Mouse (Mus musculus) limb, embryonic 15.5 days (tissue): ENCODE measurements around the gene Dapl1. TPM values are rescaled to one million over a fixed set of nuclear protein-coding genes. Genes with fewer than 3 reads are reported as not detected.

Experiments used
- ATAC-seq: fragments of 200-750 bp; cut with Nextera tagmentation; 2 replicates; pipeline ENCODE4 v1.8.0; 2017; ENCODE audit warnings: low read depth, moderate TSS enrichment; ENCODE audit not compliant: insufficient number of reproducible peaks, low FRiP score, low TSS enrichment
- H3K27ac ChIP-seq: fragments of 300-500 bp; sonication (generic); 2 replicates; pipeline ENCODE4 v1.5.1; 2015; ENCODE audit warnings: moderate library complexity, mild to moderate bottlenecking, inconsistent platforms
- H3K27me3 ChIP-seq: fragments of 300-500 bp; sonication (generic); 2 replicates; pipeline ENCODE4 v1.6.1; 2015; ENCODE audit warnings: inconsistent platforms
- H3K36me3 ChIP-seq: fragments of 300-500 bp; sonication (generic); 2 replicates; pipeline ENCODE4 v1.6.1; 2015; ENCODE audit warnings: inconsistent platforms
- H3K4me1 ChIP-seq: fragments of 300-500 bp; sonication (generic); 2 replicates; pipeline ENCODE4 v1.6.1; 2015; ENCODE audit warnings: inconsistent platforms
- H3K4me2 ChIP-seq: fragments of 300-500 bp; sonication (generic); 2 replicates; pipeline ENCODE4 v1.6.1; 2015; ENCODE audit warnings: mild to moderate bottlenecking, inconsistent platforms
- H3K4me3 ChIP-seq: fragments of 300-500 bp; sonication (generic); 2 replicates; pipeline ENCODE4 v1.5.1; 2015; ENCODE audit warnings: mild to moderate bottlenecking, inconsistent platforms
- H3K9ac ChIP-seq: fragments of 300-500 bp; sonication (generic); 2 replicates; pipeline ENCODE4 v1.6.1; 2015; ENCODE audit warnings: inconsistent platforms
- H3K9me3 ChIP-seq: fragments of 300-500 bp; sonication (generic); 2 replicates; pipeline ENCODE4 v1.6.1; 2016; ENCODE audit warnings: inconsistent platforms
- WGBS: fragments of 180-500 bp; shearing (Covaris S2); methylation state at CpG from one replicate; pipeline ENCODE4 v1.1.7; 2015; 5-methylcytosine and 5-hydroxymethylcytosine counted together
- polyA plus RNA-seq: library from polyadenylated mRNA; unstranded; fragments of >200 nt; fragmentation: Nextera tagmentation; extraction: Ambion mirVana; gene quantifications from 2 replicates; pipeline ENCODE4 v1.2.1, GENCODE M21; 2015

Dapl1 gene
- polyA plus RNA-seq, 1 experiment from 2014 or later, result 6.0 TPM

DNA sequence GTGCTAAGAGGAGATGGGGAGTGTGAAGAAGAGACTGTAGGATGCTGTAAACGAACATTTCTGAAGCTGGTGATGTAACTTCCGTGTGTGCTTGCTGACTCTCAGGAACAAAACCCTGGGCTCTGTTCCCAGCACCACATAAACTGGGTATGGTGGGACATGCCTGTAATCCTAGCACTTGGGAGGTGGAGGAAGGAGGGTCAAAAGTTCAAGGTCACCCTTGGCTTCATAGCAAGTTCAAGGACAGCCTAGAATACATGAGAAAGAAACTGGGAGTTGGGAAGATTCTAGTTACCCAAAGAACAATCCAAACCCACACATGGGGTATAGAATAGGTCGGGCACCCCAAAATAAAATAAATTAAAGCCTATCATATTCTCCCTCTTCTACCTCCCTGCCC, 39.1 kb downstream of the Dapl1 start:
- Histone ChIP-seq H3K4me1 (peaks cover 13% of the 10 kb centered on the region; the same call in 1 of the 2 replicates), H3K4me2 (no peak overlapping the region), H3K9me3 (no peaks in the 10 kb centered on the region), H3K9ac (no peak overlapping the region), H3K27ac (no peak overlapping the region), H3K27me3 (no peaks in the 10 kb centered on the region), H3K36me3 (no peaks in the 10 kb centered on the region), H3K4me3 (no peak overlapping the region)
- 84% methylated on average over 3 of the region's 3 CpGs for WGBS
- ATAC-seq, result no peak

DNA sequence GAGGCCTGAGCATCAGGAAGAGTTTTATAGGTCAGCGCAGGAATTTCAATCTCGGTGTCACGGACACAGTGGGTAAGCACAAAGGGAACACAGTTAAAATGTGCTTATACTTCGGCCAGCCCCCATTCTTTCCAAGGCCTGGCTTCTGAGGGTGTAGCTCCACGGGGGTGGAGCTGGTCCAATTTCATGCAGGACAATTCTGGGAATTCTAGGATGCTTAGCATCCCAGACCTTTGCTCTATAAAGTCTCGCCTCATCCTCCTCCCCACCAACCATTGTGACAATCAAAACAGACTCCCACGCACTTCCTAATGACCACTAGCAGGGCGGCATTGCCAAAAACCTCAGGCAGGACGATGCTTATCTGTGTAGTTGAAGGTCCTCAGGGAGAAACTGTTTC, 42.4 kb downstream of the Dapl1 start:
- Histone ChIP-seq H3K27ac (no peak overlapping the region), H3K4me2 (no peak overlapping the region), H3K9ac (no peak overlapping the region), H3K27me3 (no peaks in the 10 kb centered on the region), H3K36me3 (no peaks in the 10 kb centered on the region), H3K4me1 (peaks cover 25% of the 10 kb centered on the region), H3K4me3 (no peak overlapping the region), H3K9me3 (no peaks in the 10 kb centered on the region)
- no peak for ATAC-seq
- 67% methylated on average over 9 of the region's 9 CpGs for WGBS

DNA sequence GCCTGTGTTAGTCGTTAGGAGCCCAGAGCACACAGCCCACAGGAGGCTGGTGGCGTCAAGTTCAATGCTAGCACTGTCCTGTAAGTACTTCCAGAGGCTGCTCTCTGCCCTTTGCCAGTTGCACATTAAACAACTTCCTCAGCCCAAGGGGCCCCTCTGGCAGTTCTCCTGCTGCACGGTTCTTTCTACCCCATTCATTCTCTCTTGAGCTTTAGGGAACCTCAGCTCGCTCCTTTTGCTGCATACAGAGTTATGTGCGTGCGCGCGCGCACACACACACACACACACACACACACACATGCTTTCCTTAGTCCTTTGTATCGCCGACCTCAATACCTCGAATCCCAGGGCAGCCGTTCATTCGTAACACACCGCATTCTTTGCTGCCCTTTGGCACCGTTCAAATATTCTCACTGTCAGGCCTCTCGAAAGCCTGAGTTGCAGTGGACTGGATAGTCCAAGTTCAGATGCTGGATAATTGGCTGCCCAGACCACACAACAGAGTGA, 45.2 kb downstream of the Dapl1 start:
- Histone ChIP-seq H3K27ac (no peak overlapping the region), H3K4me2 (0 out of 2 replicates have a peak overlapping the region, but pooled peaks have one; percentile 1), H3K27me3 (no peaks in the 10 kb centered on the region), H3K9me3 (no peaks in the 10 kb centered on the region), H3K4me3 (no peak overlapping the region), H3K9ac (no peak overlapping the region), H3K4me1 (peaks cover 23% of the 10 kb centered on the region), H3K36me3 (no peaks in the 10 kb centered on the region)
- ATAC-seq, result no peak
- 36% methylated on average over 17 of the region's 17 CpGs for WGBS

DNA sequence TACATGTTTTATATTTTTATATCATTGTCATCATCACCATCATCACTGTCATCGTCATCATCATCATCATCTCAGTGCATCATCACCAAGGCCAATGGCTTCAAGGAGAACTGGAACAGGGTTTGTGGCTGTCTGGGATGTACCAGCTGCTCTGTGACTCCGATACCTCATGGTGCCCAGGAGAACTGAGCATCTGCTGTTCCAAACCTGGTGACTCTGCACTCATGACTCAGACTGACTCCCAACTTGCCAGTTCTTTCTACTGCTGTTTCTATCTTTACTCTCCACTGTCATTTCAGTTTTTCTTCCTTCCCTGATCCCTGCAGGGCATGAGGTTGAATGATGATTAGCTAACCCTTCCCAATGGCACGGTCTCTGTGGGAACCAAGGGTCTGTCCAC, 46.4 kb downstream of the Dapl1 start:
- Histone ChIP-seq H3K27me3 (no peaks in the 10 kb centered on the region), H3K9me3 (no peaks in the 10 kb centered on the region), H3K4me2 (no peak overlapping the region), H3K9ac (no peak overlapping the region), H3K4me3 (no peak overlapping the region), H3K27ac (no peak overlapping the region), H3K4me1 (peaks cover 17% of the 10 kb centered on the region), H3K36me3 (no peaks in the 10 kb centered on the region)
- no peak for ATAC-seq
- WGBS, result 89% methylated on average over 3 of the region's 3 CpGs

DNA sequence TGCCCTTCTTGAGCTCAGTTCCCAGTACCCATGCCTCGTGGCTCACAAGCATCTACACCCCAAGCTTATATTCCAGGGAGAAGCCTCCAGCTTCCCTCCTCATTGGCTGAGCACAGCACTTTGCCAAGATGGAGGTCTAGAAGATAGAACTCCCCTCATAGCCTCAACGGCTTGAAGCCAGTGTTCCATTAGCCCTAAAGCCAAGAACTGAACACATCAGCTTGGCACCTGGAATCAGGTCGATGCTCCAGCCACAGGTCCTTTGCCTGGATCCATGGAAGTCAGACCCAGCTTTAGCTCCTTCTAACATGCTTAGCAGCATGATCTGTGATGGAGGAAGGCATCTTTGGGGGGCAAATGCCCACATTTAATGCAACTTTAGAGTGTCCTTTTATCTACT, 48.5 kb downstream of the Dapl1 start:
- no peak overlapping the region for H3K9ac ChIP-seq
- H3K9me3 ChIP-seq, result no peaks in the 10 kb centered on the region
- WGBS, result 81% methylated on average over 3 of the region's 3 CpGs
- H3K27ac ChIP-seq, result no peak overlapping the region
- no peaks in the 10 kb centered on the region for H3K36me3 ChIP-seq
- H3K4me3 ChIP-seq, result no peak overlapping the region
- no peaks in the 10 kb centered on the region for H3K27me3 ChIP-seq
- no peak for ATAC-seq
- H3K4me1 ChIP-seq, result peaks cover 20% of the 10 kb centered on the region
- no peak overlapping the region for H3K4me2 ChIP-seq

DNA sequence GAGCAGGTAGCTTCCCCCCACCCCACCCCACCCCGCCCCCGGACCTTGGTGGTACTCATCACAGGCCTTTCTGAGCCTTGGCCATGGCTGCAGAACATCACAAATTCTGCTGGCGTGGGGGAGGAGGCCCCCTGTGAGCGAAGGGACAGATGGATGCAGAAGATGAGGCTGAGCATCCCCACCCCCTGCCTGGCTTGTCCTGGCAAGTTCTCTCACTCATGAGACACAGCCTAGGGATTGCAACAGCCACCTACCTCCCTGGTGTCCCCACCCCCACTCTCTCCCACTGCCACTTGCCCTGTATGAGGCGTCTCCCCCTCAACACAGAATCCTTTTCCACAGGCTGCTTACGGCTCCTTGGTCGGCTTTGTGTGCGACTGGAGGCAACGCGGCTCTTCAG, 49.1 kb downstream of the Dapl1 start:
- Histone ChIP-seq H3K36me3 (no peaks in the 10 kb centered on the region), H3K4me1 (peaks cover 22% of the 10 kb centered on the region), H3K4me3 (no peak overlapping the region), H3K27me3 (no peaks in the 10 kb centered on the region), H3K9me3 (no peaks in the 10 kb centered on the region), H3K4me2 (no peak overlapping the region), H3K9ac (no peak overlapping the region), H3K27ac (no peak overlapping the region)
- no peak for ATAC-seq
- WGBS, result 74% methylated on average over 10 of the region's 10 CpGs

DNA sequence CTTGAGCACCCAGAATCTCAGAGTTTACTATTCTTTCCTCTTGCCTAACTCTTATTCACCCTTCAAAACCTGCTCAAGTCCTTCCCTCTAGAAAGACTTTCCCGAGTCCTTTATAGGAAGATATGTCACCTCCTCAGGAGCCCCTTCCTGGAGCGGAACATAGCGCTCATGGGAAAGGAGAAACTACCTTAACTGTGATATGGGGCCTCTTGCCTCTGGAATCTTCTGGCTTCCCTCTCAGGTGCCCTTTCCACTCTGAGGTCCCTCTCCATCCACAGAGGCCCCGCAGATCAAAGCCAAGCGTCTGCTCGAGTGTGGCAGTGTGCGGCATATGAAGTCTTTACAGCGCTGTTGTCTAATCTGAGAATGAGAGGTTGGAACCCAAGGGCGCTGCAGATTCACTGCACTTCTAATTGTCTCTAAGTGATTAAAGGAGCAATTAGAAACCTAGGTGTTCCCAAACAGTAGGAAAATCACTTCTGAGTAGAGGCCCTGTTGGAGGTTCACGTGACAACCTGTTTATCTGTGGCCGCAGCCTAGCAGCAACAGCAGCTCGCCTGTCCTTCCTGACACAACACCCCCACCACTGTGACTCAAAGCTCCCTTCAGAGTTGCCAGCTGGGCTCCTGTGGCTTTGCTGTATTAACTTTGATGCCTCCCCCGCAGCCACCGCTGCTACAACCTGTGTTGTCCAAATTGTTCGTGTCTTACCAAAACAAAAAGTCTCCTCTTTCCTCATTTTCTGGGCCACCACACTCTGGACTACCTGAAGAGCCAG, 49.7 kb downstream of the Dapl1 start:
- Histone ChIP-seq H3K9ac (no peak overlapping the region), H3K27me3 (no peaks in the 10 kb centered on the region), H3K36me3 (no peaks in the 10 kb centered on the region), H3K4me3 (no peak overlapping the region), H3K9me3 (no peaks in the 10 kb centered on the region), H3K27ac (no peak overlapping the region), H3K4me1 (peaks cover 21% of the 10 kb centered on the region), H3K4me2 (no peak overlapping the region)
- WGBS, result 70% methylated on average over 15 of the region's 15 CpGs
- no peak for ATAC-seq

DNA sequence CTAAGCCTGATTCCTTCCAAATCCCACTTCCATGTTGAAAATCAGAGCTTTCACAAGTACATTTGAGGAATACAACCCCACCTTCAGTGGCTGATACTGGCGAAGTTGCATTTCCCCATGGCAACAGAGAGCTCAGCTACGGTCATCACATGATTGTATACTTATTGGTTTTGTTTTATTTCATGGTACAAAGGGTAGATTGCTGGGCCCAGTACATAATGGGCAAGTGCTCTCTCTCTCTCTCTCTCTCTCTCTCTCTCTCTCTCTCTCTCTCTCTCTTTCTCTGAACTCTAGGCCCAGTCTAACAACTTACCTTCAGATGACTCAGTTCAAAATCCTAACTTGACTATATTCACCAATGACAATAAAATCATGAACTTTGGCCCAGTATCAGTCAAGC, 52.5 kb downstream of the Dapl1 start:
- H3K4me2 ChIP-seq, result no peak overlapping the region
- ATAC-seq, result no peak
- no peaks in the 10 kb centered on the region for H3K9me3 ChIP-seq
- H3K36me3 ChIP-seq, result no peaks in the 10 kb centered on the region
- H3K27ac ChIP-seq, result no peak overlapping the region
- no peak overlapping the region for H3K9ac ChIP-seq
- H3K4me1 ChIP-seq, result peaks cover 14% of the 10 kb centered on the region; the same call in 1 of the 2 replicates
- WGBS, result 89% methylated on average over 2 of the region's 2 CpGs
- H3K27me3 ChIP-seq, result no peaks in the 10 kb centered on the region
- no peak overlapping the region for H3K4me3 ChIP-seq

DNA sequence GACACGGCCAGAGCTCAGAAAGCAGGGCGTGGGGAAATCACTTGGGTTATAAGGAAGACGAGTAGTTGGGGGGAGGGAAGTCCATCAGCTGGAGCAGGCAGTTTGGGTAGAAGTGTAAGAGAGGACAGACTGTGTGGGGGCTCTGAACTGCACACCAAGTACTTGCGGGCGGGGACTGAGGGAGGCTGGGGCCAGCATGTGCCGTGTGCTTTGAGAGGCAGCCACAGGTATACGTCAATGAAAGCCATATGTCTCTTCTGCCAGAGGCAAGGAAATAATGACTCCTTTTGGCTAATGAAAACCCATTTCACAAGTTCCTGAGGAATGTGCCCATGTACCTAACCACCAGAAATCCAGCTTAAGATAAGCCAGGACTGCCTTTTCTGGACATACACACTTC, 53.6 kb downstream of the Dapl1 start:
- H3K9me3 ChIP-seq, result no peaks in the 10 kb centered on the region
- 0 out of 2 replicates have a peak overlapping the region, but pooled peaks have one; percentile 10 for H3K4me2 ChIP-seq
- H3K27ac ChIP-seq, result no peak overlapping the region
- WGBS, result 27% methylated on average over 7 of the region's 7 CpGs
- H3K4me3 ChIP-seq, result no peak overlapping the region
- H3K36me3 ChIP-seq, result no peaks in the 10 kb centered on the region
- no peak for ATAC-seq
- H3K4me1 ChIP-seq, result peaks cover 14% of the 10 kb centered on the region; the same call in 1 of the 2 replicates
- H3K27me3 ChIP-seq, result no peaks in the 10 kb centered on the region
- H3K9ac ChIP-seq, result no peak overlapping the region

DNA sequence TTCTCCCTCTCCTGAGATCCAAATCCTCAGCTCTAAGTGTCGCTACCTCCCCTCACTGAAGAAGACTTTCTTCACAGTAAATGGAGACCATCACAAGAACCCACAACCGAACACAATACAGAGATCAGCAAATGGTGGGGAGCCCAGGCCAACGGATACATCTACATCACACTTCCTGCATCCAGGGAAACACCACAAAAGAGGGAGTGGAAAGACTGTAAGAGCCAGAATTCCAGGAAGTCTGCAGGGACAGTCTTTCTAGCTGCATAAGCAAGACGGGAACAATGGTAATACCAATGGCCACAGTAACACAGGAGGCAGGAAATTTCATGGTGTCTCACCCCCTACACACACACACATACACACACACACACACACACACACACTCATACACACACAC, 55.3 kb downstream of the Dapl1 start:
- no peaks in the 10 kb centered on the region for H3K27me3 ChIP-seq
- no peak overlapping the region for H3K4me2 ChIP-seq
- peaks cover 15% of the 10 kb centered on the region; the same call in 1 of the 2 replicates for H3K4me1 ChIP-seq
- no peak overlapping the region for H3K4me3 ChIP-seq
- no peak overlapping the region for H3K9ac ChIP-seq
- 61% methylated on average over 4 of the region's 4 CpGs for WGBS
- H3K36me3 ChIP-seq, result no peaks in the 10 kb centered on the region
- no peaks in the 10 kb centered on the region for H3K9me3 ChIP-seq
- no peak overlapping the region for H3K27ac ChIP-seq
- ATAC-seq, result no peak

DNA sequence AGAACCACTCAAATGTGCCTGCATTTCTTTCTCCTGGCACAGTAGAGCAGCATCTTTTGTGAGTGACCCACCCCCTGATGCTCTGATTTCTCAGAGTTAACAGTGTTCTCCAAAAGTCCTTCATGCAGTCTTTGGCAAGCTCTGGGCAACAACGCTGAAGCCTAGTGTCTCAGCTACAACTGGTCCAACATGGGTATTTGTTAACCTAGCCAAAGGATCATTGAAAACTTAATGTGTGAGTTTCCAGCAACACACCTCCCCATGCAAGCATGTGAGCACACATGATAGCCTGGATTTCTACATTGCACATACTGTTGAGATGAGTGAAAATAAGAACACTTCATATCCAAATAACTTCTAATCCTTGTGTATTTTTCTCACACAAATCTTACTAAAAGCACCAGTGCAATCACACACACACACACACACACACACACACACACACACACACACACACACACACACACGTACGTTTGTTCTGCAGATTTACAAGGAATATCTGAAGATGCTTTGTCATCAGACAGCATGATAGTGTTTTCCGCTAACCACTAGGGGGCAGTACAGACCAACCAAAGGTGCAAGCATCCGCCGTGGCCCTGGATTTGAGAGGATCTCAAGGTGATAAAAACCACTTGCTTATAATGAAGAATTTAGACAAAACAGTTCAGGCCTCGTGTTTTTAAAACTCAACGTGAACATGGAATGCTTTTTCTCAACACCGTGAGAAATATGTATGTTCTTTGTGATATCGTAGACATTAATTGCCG, 56.9 kb downstream of the Dapl1 start:
- no peaks in the 10 kb centered on the region for H3K36me3 ChIP-seq
- 19% methylated on average over 11 of the region's 11 CpGs for WGBS
- H3K27ac ChIP-seq, result no peak overlapping the region
- H3K4me1 ChIP-seq, result peaks cover 15% of the 10 kb centered on the region; the same call in 1 of the 2 replicates
- no peak overlapping the region for H3K9ac ChIP-seq
- H3K9me3 ChIP-seq, result no peaks in the 10 kb centered on the region
- H3K4me3 ChIP-seq, result no peak overlapping the region
- ATAC-seq, result no peak
- H3K4me2 ChIP-seq, result no peak overlapping the region
- no peaks in the 10 kb centered on the region for H3K27me3 ChIP-seq

DNA sequence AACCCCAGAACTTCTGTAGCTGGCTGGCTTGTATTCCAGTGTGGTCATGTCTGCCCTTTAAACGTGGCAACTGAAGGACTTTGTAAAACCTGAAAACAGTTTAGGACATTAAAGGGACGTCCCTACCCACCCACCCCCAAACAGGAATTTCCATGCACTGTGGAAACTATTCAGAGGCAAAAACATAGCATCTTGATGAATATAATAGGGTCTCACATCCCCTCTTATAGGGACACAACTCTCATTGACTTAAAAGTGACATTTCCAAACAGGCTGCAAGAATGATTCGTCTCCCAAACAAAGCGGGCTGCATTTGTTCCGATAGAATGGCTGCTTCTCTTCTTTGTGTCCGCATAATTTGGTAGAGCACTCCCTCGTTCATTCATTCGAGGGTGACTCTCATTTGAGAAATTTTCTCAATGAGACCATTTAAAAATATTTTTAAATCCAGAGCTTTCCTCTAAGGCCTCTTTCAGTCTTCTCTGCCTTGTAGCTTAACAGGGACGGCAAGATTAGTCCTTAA, 59.2 kb downstream of the Dapl1 start:
- no peaks in the 10 kb centered on the region for H3K36me3 ChIP-seq
- no peak overlapping the region for H3K4me2 ChIP-seq
- H3K4me3 ChIP-seq, result no peak overlapping the region
- no peaks in the 10 kb centered on the region for H3K9me3 ChIP-seq
- no peaks in the 10 kb centered on the region for H3K27me3 ChIP-seq
- WGBS, result 64% methylated on average over 9 of the region's 9 CpGs
- no peak for ATAC-seq
- no peak overlapping the region for H3K9ac ChIP-seq
- peaks cover 10% of the 10 kb centered on the region; the same call in 1 of the 2 replicates for H3K4me1 ChIP-seq
- H3K27ac ChIP-seq, result no peak overlapping the region
